Mouse (Mus musculus): ENCODE measurements around the gene Ppp1r37. TPM values are rescaled to one million over a fixed set of nuclear protein-coding genes. Genes with fewer than 3 reads are reported as not detected.
A peak's percentile ranks its signal among the peaks of the same experiment; 100 is the strongest.

The Ppp1r37 gene
- polyA plus RNA-seq, 1 experiment from 2014 or later: 12.9 TPM

DNA sequence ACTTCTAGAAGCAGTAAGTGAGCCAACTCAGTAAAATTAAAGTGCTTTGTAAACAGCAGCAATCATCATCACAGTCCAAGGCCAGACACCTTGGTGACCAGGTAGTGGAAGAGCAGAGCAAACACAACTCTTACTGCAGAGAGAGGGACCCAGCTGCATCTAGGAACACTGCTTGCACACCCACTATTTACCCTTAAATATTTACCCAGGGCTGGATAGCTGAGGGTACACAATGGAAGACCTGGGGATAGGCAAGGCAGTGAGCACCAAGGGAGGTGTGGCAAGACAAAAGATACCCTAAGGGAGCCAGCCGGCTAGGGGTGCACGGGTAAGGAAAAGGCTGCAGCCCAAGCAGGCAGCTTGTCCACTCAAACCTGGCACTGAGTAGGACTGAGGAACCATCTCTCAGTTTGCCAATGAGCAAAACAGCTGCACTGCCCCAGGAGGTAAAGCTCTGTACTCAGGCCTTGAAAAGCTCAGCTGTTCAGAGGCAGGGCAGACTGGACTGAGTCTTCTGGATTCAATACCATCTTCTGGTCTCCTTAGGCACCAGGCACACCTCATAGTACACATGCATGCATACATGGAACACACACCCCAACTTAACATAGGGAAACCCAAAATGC, 15.4 kb downstream of the Ppp1r37 start:
- peaks cover under 1% of the 10 kb centered on the region for H3K4me1 ChIP-seq (replicated peaks; ENCODE audit: control insufficient read depth, insufficient read depth, low read length)
- peak; percentile 12; the same call in 1 of the 2 replicates for ATAC-seq (ENCODE audit: low FRiP score)
- 73% methylated on average over 2 of the region's 2 CpGs for WGBS
- H3K9ac ChIP-seq: no peak overlapping the region
- H3K27ac ChIP-seq: no peak overlapping the region
- H3K9me3 ChIP-seq (ENCODE audit: control insufficient read depth, low read length): no peaks in the 10 kb centered on the region
- no peaks in the 10 kb centered on the region for H3K27me3 ChIP-seq (ENCODE audit: control insufficient read depth, insufficient read depth, low read length)
- H3K4me3 ChIP-seq (replicated peaks; ENCODE audit: low read length): no peak overlapping the region
- no peak overlapping the region for H3K4me2 ChIP-seq (replicated peaks)
- H3K36me3 ChIP-seq (replicated peaks; ENCODE audit: control insufficient read depth, insufficient read depth): 0 out of 2 replicates have a peak, but pooled peaks cover 2% of the 10 kb centered on the region
- DNase-seq (ENCODE audit: low spot score): no peak

- Histone ChIP-seq H3K4me2 (replicated peaks) (no peak overlapping the region), H3K9ac (no peak overlapping the region), H3K9me3 (ENCODE audit: control insufficient read depth, low read length) (no peaks in the 10 kb centered on the region), H3K27ac (no peak overlapping the region), H3K4me3 (replicated peaks; ENCODE audit: low read length) (no peak overlapping the region), H3K36me3 (replicated peaks; ENCODE audit: control insufficient read depth, insufficient read depth) (no peaks in the 10 kb centered on the region), H3K27me3 (ENCODE audit: control insufficient read depth, insufficient read depth, low read length) (no peaks in the 10 kb centered on the region), H3K4me1 (replicated peaks; ENCODE audit: control insufficient read depth, insufficient read depth, low read length) (peaks cover 14% of the 10 kb centered on the region)
- ATAC-seq (ENCODE audit: low FRiP score) (no peak), DNase-seq (ENCODE audit: low spot score) (no peak)
- WGBS: 80% methylated on average over 3 of the region's 3 CpGs
Measured at GRCm38 (mm10) chr7:19546007-19546406, 16.9 kb downstream of the Ppp1r37 start.

DNA sequence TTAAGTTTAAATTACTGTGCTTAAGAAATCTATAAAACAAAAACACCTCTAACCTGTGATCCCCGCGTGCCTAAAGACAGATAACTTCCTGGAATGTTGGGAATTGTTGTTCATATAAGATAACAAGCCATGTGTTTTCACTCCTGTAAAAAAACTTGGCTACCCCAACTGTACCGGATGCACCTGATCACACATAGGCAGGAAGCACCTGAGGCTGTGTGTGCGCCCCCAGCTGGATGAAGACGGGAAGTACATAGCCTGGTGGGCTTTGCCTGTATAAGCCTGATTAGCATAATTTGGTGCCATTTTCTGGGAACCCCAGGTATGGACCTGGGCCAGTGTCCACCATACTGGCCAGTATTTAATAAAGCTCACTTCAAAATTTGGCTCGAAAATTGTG, 19.3 kb downstream of the Ppp1r37 start:
- H3K4me3 ChIP-seq (replicated peaks; ENCODE audit: low read length): no peak overlapping the region
- DNase-seq (ENCODE audit: low spot score) (no peak), ATAC-seq (ENCODE audit: low FRiP score) (no peak)
- H3K27ac ChIP-seq: no peak overlapping the region
- peaks cover 14% of the 10 kb centered on the region for H3K4me1 ChIP-seq (replicated peaks; ENCODE audit: control insufficient read depth, insufficient read depth, low read length)
- H3K27me3 ChIP-seq (ENCODE audit: control insufficient read depth, insufficient read depth, low read length): no peaks in the 10 kb centered on the region
- no peak overlapping the region for H3K4me2 ChIP-seq (replicated peaks)
- H3K36me3 ChIP-seq (replicated peaks; ENCODE audit: control insufficient read depth, insufficient read depth): no peaks in the 10 kb centered on the region
- whole genome bisulfite sequencing: 56% methylated on average over 6 of the region's 6 CpGs
- no peaks in the 10 kb centered on the region for H3K9me3 ChIP-seq (ENCODE audit: control insufficient read depth, low read length)
- no peak overlapping the region for H3K9ac ChIP-seq

GRCm38 (mm10) chr7:19542155-19542691, 20.7 kb downstream of the Ppp1r37 start:
- no peak overlapping the region for H3K27ac ChIP-seq
- H3K4me3 ChIP-seq (replicated peaks; ENCODE audit: low read length): no peak overlapping the region
- no peak overlapping the region for H3K4me2 ChIP-seq (replicated peaks)
- H3K9ac ChIP-seq: no peak overlapping the region
- H3K36me3 ChIP-seq (replicated peaks; ENCODE audit: control insufficient read depth, insufficient read depth): no peaks in the 10 kb centered on the region
- peaks cover 21% of the 10 kb centered on the region for H3K4me1 ChIP-seq (replicated peaks; ENCODE audit: control insufficient read depth, insufficient read depth, low read length)
- no peaks in the 10 kb centered on the region for H3K27me3 ChIP-seq (ENCODE audit: control insufficient read depth, insufficient read depth, low read length)
- H3K9me3 ChIP-seq (ENCODE audit: control insufficient read depth, low read length): no peaks in the 10 kb centered on the region
- ATAC-seq (ENCODE audit: low FRiP score): peak; percentile 83
- no peak for DNase-seq (ENCODE audit: low spot score)
- 53% methylated on average over 8 of the region's 8 CpGs for WGBS

- WGBS: 59% methylated on average over 7 of the region's 7 CpGs
- Histone ChIP-seq H3K9ac (no peak overlapping the region), H3K36me3 (replicated peaks; ENCODE audit: control insufficient read depth, insufficient read depth) (no peaks in the 10 kb centered on the region), H3K27ac (no peak overlapping the region), H3K27me3 (ENCODE audit: control insufficient read depth, insufficient read depth, low read length) (no peaks in the 10 kb centered on the region), H3K4me3 (replicated peaks; ENCODE audit: low read length) (no peak overlapping the region), H3K4me1 (replicated peaks; ENCODE audit: control insufficient read depth, insufficient read depth, low read length) (peaks cover 22% of the 10 kb centered on the region), H3K9me3 (ENCODE audit: control insufficient read depth, low read length) (no peaks in the 10 kb centered on the region), H3K4me2 (replicated peaks) (no peak overlapping the region)
- no peak for DNase-seq (ENCODE audit: low spot score)
- ATAC-seq (ENCODE audit: low FRiP score): peak; percentile 47
Measured at GRCm38 (mm10) chr7:19541681-19542154, 21.2 kb downstream of the Ppp1r37 start.

DNA sequence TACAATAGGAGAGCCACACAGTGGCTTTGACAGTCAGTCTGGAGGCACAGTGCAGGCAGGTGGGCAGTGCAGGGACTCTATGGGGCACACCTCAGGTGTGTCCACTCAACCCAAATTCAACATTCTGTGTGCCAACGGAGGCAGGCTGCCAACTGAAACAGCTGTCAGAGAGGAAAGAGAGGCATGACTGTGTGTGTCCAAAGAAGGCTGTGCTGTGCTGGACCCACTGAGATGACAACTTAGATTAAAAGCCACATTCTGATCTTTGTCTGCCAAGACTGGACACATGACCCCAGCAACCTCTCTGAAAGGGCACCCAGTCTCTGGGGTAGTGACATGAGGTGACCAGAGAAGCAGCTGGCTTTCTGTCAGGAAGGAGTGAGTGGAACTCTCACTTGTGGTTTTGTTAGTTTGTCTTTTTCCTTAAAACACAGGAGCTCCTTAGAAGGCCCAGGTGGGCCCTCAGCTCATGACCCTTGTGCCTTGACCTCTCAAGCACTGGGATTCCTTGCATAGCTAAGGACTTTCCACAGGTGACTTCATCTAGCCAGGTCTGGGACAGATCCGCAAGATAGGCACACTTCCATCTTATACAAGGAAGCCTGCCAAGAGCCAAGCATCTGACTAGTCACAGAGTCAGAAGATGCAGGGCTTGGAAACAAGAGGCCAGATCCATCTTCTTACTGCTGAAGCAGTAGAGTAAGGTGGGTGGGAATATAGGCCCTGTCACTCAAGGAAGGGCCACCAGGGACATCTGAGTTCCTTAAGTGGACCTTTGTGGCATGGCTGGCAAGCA, 21.9 kb downstream of the Ppp1r37 start:
- DNase-seq (ENCODE audit: low spot score) (no peak), ATAC-seq (ENCODE audit: low FRiP score) (no peak)
- Histone ChIP-seq H3K27me3 (ENCODE audit: control insufficient read depth, insufficient read depth, low read length) (no peaks in the 10 kb centered on the region), H3K27ac (no peak overlapping the region), H3K4me3 (replicated peaks; ENCODE audit: low read length) (no peak overlapping the region), H3K4me1 (replicated peaks; ENCODE audit: control insufficient read depth, insufficient read depth, low read length) (peaks cover 22% of the 10 kb centered on the region), H3K36me3 (replicated peaks; ENCODE audit: control insufficient read depth, insufficient read depth) (no peaks in the 10 kb centered on the region), H3K9me3 (ENCODE audit: control insufficient read depth, low read length) (no peaks in the 10 kb centered on the region), H3K4me2 (replicated peaks) (no peak overlapping the region), H3K9ac (no peak overlapping the region)
- WGBS: 96% methylated on average over 2 of the region's 2 CpGs

GRCm38 (mm10) chr7:19534676-19535075, 28.2 kb downstream of the Ppp1r37 start:
- ATAC-seq (ENCODE audit: low FRiP score) (no peak), DNase-seq (ENCODE audit: low spot score) (no peak)
- Histone ChIP-seq H3K27me3 (ENCODE audit: control insufficient read depth, insufficient read depth, low read length) (no peaks in the 10 kb centered on the region), H3K4me1 (replicated peaks; ENCODE audit: control insufficient read depth, insufficient read depth, low read length) (0 out of 2 replicates have a peak, but pooled peaks cover 8% of the 10 kb centered on the region), H3K9me3 (ENCODE audit: control insufficient read depth, low read length) (no peaks in the 10 kb centered on the region), H3K4me2 (replicated peaks) (no peak overlapping the region), H3K36me3 (replicated peaks; ENCODE audit: control insufficient read depth, insufficient read depth) (peaks cover 50% of the 10 kb centered on the region), H3K4me3 (replicated peaks; ENCODE audit: low read length) (no peak overlapping the region), H3K27ac (no peak overlapping the region), H3K9ac (no peak overlapping the region)
- 91% methylated on average over 10 of the region's 10 CpGs for WGBS

DNA sequence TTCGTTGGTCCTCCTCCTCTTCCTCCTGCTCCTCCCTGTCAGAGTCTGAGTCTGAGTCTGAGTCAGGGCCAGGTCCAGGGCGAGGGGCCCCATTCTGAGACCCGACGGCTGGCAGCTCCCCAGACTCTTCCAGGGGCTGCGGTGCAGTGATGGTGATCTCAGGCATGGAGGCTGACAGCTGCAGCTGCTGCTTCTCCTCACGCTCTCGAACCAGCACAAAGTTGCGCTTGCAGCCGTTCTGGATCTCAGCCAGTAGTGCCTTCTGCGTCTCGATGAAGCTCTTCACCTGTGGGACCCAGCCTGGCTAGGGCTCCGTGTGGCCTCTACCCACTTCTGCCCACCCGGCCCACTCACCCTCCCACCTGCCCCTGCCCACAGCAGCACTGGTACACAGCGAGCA, 30.6 kb downstream of the Ppp1r37 start:
- Histone ChIP-seq H3K36me3 (replicated peaks; ENCODE audit: control insufficient read depth, insufficient read depth) (peaks cover 54% of the 10 kb centered on the region), H3K9me3 (ENCODE audit: control insufficient read depth, low read length) (no peaks in the 10 kb centered on the region), H3K4me2 (replicated peaks) (no peak overlapping the region), H3K4me1 (replicated peaks; ENCODE audit: control insufficient read depth, insufficient read depth, low read length) (0 out of 2 replicates have a peak, but pooled peaks cover 2% of the 10 kb centered on the region), H3K9ac (no peak overlapping the region), H3K4me3 (replicated peaks; ENCODE audit: low read length) (no peak overlapping the region), H3K27me3 (ENCODE audit: control insufficient read depth, insufficient read depth, low read length) (no peaks in the 10 kb centered on the region), H3K27ac (no peak overlapping the region)
- ATAC-seq (ENCODE audit: low FRiP score): no peak
- WGBS: 88% methylated on average over 13 of the region's 14 CpGs
- DNase-seq (ENCODE audit: low spot score): no peak

DNA sequence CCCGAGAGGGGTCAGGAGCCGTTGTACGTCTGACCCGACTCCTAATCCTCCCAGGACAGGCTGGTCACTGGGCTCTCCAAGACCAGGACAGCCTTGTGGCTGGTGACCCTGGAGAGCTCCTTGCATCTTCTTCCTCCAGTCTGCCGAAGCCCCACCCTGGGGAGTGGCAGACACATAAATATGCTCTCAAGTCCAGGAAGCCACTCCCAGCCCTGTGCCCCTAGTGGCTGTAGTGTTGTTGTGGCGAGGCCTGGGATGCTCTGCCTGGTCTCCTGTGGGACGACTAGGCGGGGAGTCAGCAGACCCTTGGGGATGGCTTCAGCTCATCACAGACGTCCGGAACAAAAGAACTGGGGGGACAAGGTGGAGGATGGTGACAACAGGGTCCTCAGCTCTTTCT, 31.8 kb downstream of the Ppp1r37 start:
- H3K27ac ChIP-seq: no peak overlapping the region
- ATAC-seq (ENCODE audit: low FRiP score): no peak
- H3K9ac ChIP-seq: no peak overlapping the region
- peaks cover 54% of the 10 kb centered on the region for H3K36me3 ChIP-seq (replicated peaks; ENCODE audit: control insufficient read depth, insufficient read depth)
- H3K4me2 ChIP-seq (replicated peaks): no peak overlapping the region
- no peak overlapping the region for H3K4me3 ChIP-seq (replicated peaks; ENCODE audit: low read length)
- DNase-seq (ENCODE audit: low spot score): no peak
- H3K9me3 ChIP-seq (ENCODE audit: control insufficient read depth, low read length): no peaks in the 10 kb centered on the region
- 79% methylated on average over 10 of the region's 10 CpGs for WGBS
- no peaks in the 10 kb centered on the region for H3K4me1 ChIP-seq (replicated peaks; ENCODE audit: control insufficient read depth, insufficient read depth, low read length)
- H3K27me3 ChIP-seq (ENCODE audit: control insufficient read depth, insufficient read depth, low read length): no peaks in the 10 kb centered on the region
